Mouse (Mus musculus) intestine, embryonic 15.5 days (tissue): ENCODE results near the gene Prss22. TPM values are rescaled to one million over a fixed set of nuclear protein-coding genes. Genes with fewer than 3 reads are reported as not detected.
A peak's percentile ranks its signal among the peaks of the same experiment; 100 is the strongest.

Source experiments
- ATAC-seq: fragments of 200-750 bp; cut with Nextera tagmentation; 2 replicates; pipeline ENCODE4 v1.8.0; 2017; ENCODE audit warnings: moderate TSS enrichment, moderate library complexity
- H3K27ac ChIP-seq: fragments of 300-500 bp; sonication (generic); 2 replicates; pipeline ENCODE4 v1.5.1; 2015; ENCODE audit warnings: mild to moderate bottlenecking, inconsistent platforms
- H3K27me3 ChIP-seq: fragments of 300-500 bp; sonication (generic); replicated peaks from 2 replicates; pipeline ENCODE4 v1.6.1; 2015; ENCODE audit warnings: inconsistent platforms
- H3K36me3 ChIP-seq: fragments of 300-500 bp; sonication (generic); 2 replicates; pipeline ENCODE4 v1.6.1; 2015; ENCODE audit warnings: inconsistent platforms
- H3K4me1 ChIP-seq: fragments of 300-500 bp; sonication (generic); replicated peaks from 2 replicates; pipeline ENCODE4 v1.6.1; 2015; ENCODE audit warnings: inconsistent platforms
- H3K4me2 ChIP-seq: fragments of 300-500 bp; sonication (generic); replicated peaks from 2 replicates; pipeline ENCODE4 v1.6.1; 2015; ENCODE audit warnings: mild to moderate bottlenecking, inconsistent platforms
- H3K4me3 ChIP-seq: fragments of 300-500 bp; sonication (generic); replicated peaks from 2 replicates; pipeline ENCODE4 v1.5.1; 2015; ENCODE audit warnings: inconsistent platforms
- H3K9ac ChIP-seq: fragments of 300-500 bp; sonication (generic); 2 replicates; pipeline ENCODE4 v1.6.1; 2015; ENCODE audit warnings: inconsistent platforms
- H3K9me3 ChIP-seq: fragments of 300-500 bp; sonication (generic); 2 replicates; pipeline ENCODE4 v1.6.1; 2016; ENCODE audit warnings: inconsistent platforms
- WGBS: fragments of 180-500 bp; shearing (Covaris S2); methylation state at CpG from one replicate; pipeline ENCODE4 v1.1.7; 2015; 5-methylcytosine and 5-hydroxymethylcytosine counted together
- polyA plus RNA-seq: library from polyadenylated mRNA; unstranded; fragments of >200 nt; fragmentation: Nextera tagmentation; extraction: Ambion mirVana; gene quantifications from 2 replicates; pipeline ENCODE4 v1.2.1, GENCODE M21; 2015

Gene Prss22
- polyA plus RNA-seq, 1 experiment from 2014 or later: not detected

GRCm38 (mm10) chr17:23993559-23994428, 4.1 kb downstream of the Prss22 start:
- Histone ChIP-seq H3K27ac (no peak overlapping the region), H3K4me1 (peaks cover 10% of the 10 kb centered on the region), H3K9me3 (no peaks in the 10 kb centered on the region), H3K27me3 (no peaks in the 10 kb centered on the region), H3K4me2 (peak overlapping the region; percentile 67), H3K9ac (peak overlapping the region; percentile 39; the same call in 1 of the 2 replicates), H3K4me3 (peak overlapping the region; percentile 25), H3K36me3 (no peaks in the 10 kb centered on the region)
- 11% methylated on average over 31 of the region's 31 CpGs for WGBS
- peak; percentile 75 for ATAC-seq

DNA sequence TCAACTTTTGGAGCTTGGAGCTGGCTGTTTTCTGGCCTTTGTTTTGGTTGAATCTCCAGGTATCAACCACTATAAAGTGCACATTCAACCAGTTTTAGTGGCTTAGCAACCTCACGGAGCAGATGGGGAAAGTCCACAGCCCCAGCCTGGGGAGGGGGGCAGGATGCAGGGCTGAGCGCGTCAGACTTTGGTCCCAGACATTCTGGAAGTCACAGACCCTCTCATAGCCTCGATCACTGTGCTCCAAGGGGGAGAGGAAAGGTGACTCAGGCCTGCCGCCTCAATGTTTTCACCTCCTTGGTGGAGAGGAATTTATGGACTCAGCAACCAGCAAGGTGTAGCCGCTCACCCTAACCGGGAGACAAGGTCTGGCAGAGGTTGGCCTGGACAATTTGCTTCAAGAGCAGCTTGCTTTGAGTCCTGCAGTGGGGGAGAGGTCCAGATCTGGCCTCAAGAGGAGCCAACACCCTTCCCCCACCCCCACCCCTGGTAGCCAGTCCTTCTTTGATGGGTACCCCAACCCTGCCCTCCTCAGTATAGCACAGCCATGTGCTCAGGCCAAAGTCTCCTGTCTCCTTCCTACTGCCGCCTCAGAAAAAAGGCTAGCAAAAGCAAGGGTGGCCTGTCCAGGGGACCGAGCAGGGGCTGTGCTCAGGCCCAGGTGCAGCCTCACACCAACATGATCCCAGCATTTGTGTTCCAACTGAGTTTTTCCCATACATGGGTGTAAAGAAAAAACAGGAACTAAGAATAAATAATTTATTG, 4.9 kb downstream of the Prss22 start:
- Histone ChIP-seq H3K4me3 (0 out of 2 replicates have a peak overlapping the region, but pooled peaks have one; percentile 25), H3K9me3 (no peaks in the 10 kb centered on the region), H3K27me3 (no peaks in the 10 kb centered on the region), H3K9ac (0 out of 2 replicates have a peak overlapping the region, but pooled peaks have one; percentile 5), H3K36me3 (no peaks in the 10 kb centered on the region), H3K4me2 (peak overlapping the region; percentile 67), H3K4me1 (peaks cover 10% of the 10 kb centered on the region), H3K27ac (peak overlapping the region; percentile 62)
- ATAC-seq: peak; percentile 82
- WGBS: 54% methylated on average over 9 of the region's 9 CpGs

DNA sequence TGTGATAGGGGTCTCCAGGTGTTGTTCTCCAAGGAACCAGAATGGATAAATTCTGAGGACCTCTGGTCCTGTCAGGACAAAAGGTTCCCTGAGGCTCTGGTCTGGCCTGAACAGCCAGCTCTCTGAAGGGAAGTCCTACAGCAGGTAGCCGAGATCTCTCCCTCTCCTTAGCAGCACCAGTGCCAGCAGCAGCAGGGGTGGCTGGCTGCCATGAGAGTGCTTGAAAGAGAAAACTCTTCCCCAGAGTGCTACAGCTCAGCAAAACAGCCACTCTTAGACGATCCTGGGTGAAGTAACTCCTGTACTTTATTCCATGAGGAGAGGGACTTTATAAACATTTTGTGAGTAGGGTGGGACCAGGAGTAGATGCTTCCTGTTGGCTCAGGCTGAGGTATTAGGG, 8.1 kb downstream of the Prss22 start:
- no peak overlapping the region for H3K27ac ChIP-seq
- no peaks in the 10 kb centered on the region for H3K36me3 ChIP-seq
- ATAC-seq: no peak
- H3K9me3 ChIP-seq: no peaks in the 10 kb centered on the region
- H3K4me2 ChIP-seq: no peak overlapping the region
- WGBS: 41% methylated on average over 2 of the region's 2 CpGs
- H3K4me3 ChIP-seq: no peak overlapping the region
- H3K9ac ChIP-seq: no peak overlapping the region
- H3K27me3 ChIP-seq: no peaks in the 10 kb centered on the region
- peaks cover 10% of the 10 kb centered on the region for H3K4me1 ChIP-seq

GRCm38 (mm10) chr17:23984989-23985388, 12.9 kb downstream of the Prss22 start:
- no peak overlapping the region for H3K9ac ChIP-seq
- H3K27ac ChIP-seq: no peak overlapping the region
- H3K4me3 ChIP-seq: no peak overlapping the region
- H3K36me3 ChIP-seq: no peaks in the 10 kb centered on the region
- ATAC-seq: no peak
- H3K27me3 ChIP-seq: no peaks in the 10 kb centered on the region
- no peaks in the 10 kb centered on the region for H3K9me3 ChIP-seq
- no peak overlapping the region for H3K4me2 ChIP-seq
- 83% methylated on average over 1 of the region's 1 CpGs for WGBS
- H3K4me1 ChIP-seq: peaks cover 5% of the 10 kb centered on the region

DNA sequence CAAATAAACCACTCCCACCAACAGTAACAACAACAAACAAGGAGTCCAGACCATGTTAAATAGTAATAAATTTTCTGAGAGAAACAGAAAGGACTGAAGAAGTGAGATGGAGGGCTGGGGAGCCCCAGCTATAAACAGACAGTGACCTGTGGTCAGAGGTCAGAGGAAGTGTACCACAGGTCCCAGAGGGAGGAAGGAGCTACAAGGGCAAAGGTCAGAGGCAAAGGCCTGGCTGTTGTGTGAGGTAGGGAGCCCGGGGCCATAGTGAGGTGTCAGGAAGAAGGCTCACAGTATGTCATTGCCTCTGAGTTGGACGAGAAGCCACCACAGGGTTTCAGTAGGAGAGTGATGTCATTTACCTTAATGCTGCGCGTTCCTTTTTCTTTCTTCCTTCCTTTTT, 15.0 kb downstream of the Prss22 start:
- Histone ChIP-seq H3K9me3 (no peaks in the 10 kb centered on the region), H3K36me3 (no peaks in the 10 kb centered on the region), H3K4me1 (peaks cover 5% of the 10 kb centered on the region), H3K27me3 (no peaks in the 10 kb centered on the region), H3K4me2 (no peak overlapping the region), H3K9ac (no peak overlapping the region), H3K27ac (no peak overlapping the region), H3K4me3 (no peak overlapping the region)
- 45% methylated on average over 4 of the region's 4 CpGs for WGBS
- peak; percentile 56; the same call in 1 of the 2 replicates for ATAC-seq

- peaks cover 5% of the 10 kb centered on the region for H3K4me1 ChIP-seq
- no peaks in the 10 kb centered on the region for H3K36me3 ChIP-seq
- H3K27me3 ChIP-seq: no peaks in the 10 kb centered on the region
- H3K27ac ChIP-seq: no peak within 1 kb of the TSS
- H3K9ac ChIP-seq: no peak within 1 kb of the TSS
- H3K9me3 ChIP-seq: no peaks in the 10 kb centered on the region
- 67% methylated on average over 10 of the region's 10 CpGs for WGBS
- 0 out of 2 replicates have a peak, but pooled peaks have one; percentile 35 for ATAC-seq
- H3K4me2 ChIP-seq: no peak within 1 kb of the TSS
- no peak within 1 kb of the TSS for H3K4me3 ChIP-seq
These were observed 17.5 kb downstream of the Prss22 start, which contains the start of gene Prss30 for GRCm38 (mm10) chr17:23980297-23980909. Prss30 (minus strand) TSS chr17:23980566.

- Histone ChIP-seq H3K9me3 (no peaks in the 10 kb centered on the region), H3K36me3 (no peaks in the 10 kb centered on the region), H3K27ac (no peak overlapping the region), H3K27me3 (no peaks in the 10 kb centered on the region), H3K4me3 (no peak overlapping the region), H3K9ac (no peak overlapping the region), H3K4me2 (no peak overlapping the region), H3K4me1 (peaks cover 9% of the 10 kb centered on the region)
- ATAC-seq: peak; percentile 26; the same call in 1 of the 2 replicates
- 39% methylated on average over 3 of the region's 3 CpGs for WGBS
These were observed 18.4 kb downstream of the Prss22 start for GRCm38 (mm10) chr17:23979471-23979870.

GRCm38 (mm10) chr17:23976665-23977064, 21.2 kb downstream of the Prss22 start:
- Histone ChIP-seq H3K4me3 (no peak overlapping the region), H3K27ac (no peak overlapping the region), H3K9me3 (no peaks in the 10 kb centered on the region), H3K4me2 (no peak overlapping the region), H3K36me3 (no peaks in the 10 kb centered on the region), H3K27me3 (no peaks in the 10 kb centered on the region), H3K4me1 (peaks cover 5% of the 10 kb centered on the region; the same call in 1 of the 2 replicates), H3K9ac (no peak overlapping the region)
- WGBS: 67% methylated on average over 4 of the region's 4 CpGs
- ATAC-seq: peak; percentile 77

DNA sequence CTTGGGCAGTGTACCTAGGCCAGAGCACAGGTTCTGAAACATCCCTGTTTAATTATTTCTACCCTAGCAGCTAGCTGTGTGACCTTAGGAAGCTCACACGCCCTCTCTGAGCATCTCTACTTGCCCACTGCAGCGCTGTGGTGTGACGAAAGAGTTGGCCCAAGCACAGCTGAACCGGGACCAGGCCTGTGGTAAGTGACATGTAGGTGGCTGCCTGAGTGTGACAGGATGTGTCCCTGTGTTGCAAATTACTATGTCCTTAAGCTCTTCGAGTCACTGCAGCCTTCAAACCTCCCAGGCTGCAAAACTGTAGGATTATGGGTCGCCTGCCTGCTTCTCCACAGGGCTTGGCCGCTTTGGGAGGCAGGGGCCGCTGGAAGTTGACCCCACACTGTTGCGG, 26.6 kb downstream of the Prss22 start:
- Histone ChIP-seq H3K4me3 (no peak overlapping the region), H3K4me2 (no peak overlapping the region), H3K9me3 (no peaks in the 10 kb centered on the region), H3K27ac (no peak overlapping the region), H3K9ac (no peak overlapping the region), H3K27me3 (no peaks in the 10 kb centered on the region), H3K36me3 (no peaks in the 10 kb centered on the region), H3K4me1 (peaks cover 14% of the 10 kb centered on the region; the same call in 1 of the 2 replicates)
- ATAC-seq: no peak
- WGBS: 88% methylated on average over 9 of the region's 9 CpGs

- ATAC-seq: no peak
- Histone ChIP-seq H3K9ac (no peak overlapping the region), H3K4me3 (no peak overlapping the region), H3K9me3 (no peaks in the 10 kb centered on the region), H3K27ac (no peak overlapping the region), H3K27me3 (no peaks in the 10 kb centered on the region), H3K4me1 (peaks cover 13% of the 10 kb centered on the region; the same call in 1 of the 2 replicates), H3K36me3 (no peaks in the 10 kb centered on the region), H3K4me2 (no peak overlapping the region)
- 0% methylated on average over 1 of the region's 1 CpGs for WGBS
These were observed 28.7 kb downstream of the Prss22 start for GRCm38 (mm10) chr17:23969231-23969630.

DNA sequence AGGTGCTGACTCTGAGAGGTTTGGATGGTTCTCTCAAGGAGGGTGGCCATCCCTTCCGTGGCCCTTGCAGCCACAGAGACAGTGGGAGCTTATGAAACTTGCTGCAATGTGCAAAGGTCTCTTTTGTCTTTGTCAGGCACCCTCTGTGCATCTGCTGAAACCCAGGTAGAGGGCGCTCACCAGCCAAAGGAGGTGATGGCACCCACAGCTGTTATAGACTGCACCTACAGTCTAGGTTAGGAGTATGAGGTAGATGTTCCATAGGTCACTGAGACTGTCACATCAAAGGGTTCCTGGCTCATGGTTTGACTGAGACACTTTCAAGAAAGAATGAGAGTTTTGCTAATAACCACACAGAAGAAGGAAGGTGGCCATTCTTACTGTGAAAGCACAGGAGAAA, 29.1 kb downstream of the Prss22 start:
- H3K9ac ChIP-seq: no peak overlapping the region
- H3K4me3 ChIP-seq: no peak overlapping the region
- peaks cover 13% of the 10 kb centered on the region; the same call in 1 of the 2 replicates for H3K4me1 ChIP-seq
- no peak overlapping the region for H3K4me2 ChIP-seq
- H3K9me3 ChIP-seq: no peaks in the 10 kb centered on the region
- no peaks in the 10 kb centered on the region for H3K36me3 ChIP-seq
- 57% methylated on average over 2 of the region's 2 CpGs for WGBS
- no peak overlapping the region for H3K27ac ChIP-seq
- no peaks in the 10 kb centered on the region for H3K27me3 ChIP-seq
- ATAC-seq: 0 out of 2 replicates have a peak, but pooled peaks have one; percentile 9
